ENCODE assay signal across 8 mouse cellular contexts in the genomic region with DNA sequence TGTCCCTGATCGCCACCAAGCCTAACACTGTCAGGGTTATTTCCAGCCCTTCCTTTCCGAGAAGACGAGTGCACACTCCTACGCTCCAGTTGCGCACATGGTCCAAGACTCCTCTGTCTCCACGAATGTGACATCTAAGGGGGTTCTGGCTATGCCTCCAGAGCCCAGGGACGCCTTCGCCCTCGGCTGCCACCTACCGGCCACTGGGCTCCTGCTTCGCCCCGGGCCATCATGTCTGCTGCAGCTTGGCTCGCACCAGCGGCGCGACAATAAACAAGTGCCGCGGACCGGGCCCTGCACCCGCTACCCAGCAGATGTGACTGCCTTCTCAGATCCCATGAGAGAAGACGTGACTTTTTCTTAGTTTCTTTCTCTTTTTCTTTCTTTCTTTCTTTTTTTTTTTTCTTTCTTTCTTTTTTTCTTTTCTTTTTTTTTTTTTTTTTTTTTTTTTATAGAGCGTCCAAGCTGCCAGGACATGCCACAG. TPM values are rescaled to one million over a fixed set of nuclear protein-coding genes. Genes with fewer than 3 reads are reported as not detected.
DNase-seq lines count a peak whose midpoint lies in the region; ATAC-seq lines count a peak whose summit lies in the region.

A gene (plus strand): TSS at position 434 of the 484 bp plus-strand sequence.

- peak within 1 kb of the TSS; percentile 69 for H3K4me3 ChIP-seq in heart, embryonic 11.5 days (ENCODE audit: low read depth, low read length)
- peak within 1 kb of the TSS; percentile 64 for H3K4me3 ChIP-seq in limb, embryonic 11.5 days (ENCODE audit: low read depth, low read length)
- H3K4me3 ChIP-seq in midbrain, embryonic 11.5 days (ENCODE audit: low read depth, low read length): peak within 1 kb of the TSS; percentile 74
- peak within 1 kb of the TSS; percentile 64 for H3K4me3 ChIP-seq in stomach, embryonic 14.5 days (ENCODE audit: low read depth, low read length)

- peak within 1 kb of the TSS; percentile 90 for H3K9ac ChIP-seq in heart, embryonic 11.5 days (ENCODE audit: low read depth, low read length)
- H3K9ac ChIP-seq in limb, embryonic 11.5 days (ENCODE audit: low read length): peak within 1 kb of the TSS; percentile 84
- H3K9ac ChIP-seq in midbrain, embryonic 11.5 days (ENCODE audit: low read length): peak within 1 kb of the TSS; percentile 93
- H3K9ac ChIP-seq in stomach, embryonic 14.5 days (replicated peaks; ENCODE audit: low read depth, low read length): peak within 1 kb of the TSS; percentile 47

- no peaks in the 10 kb centered on the region for H3K4me1 ChIP-seq in heart, embryonic 11.5 days (ENCODE audit: control insufficient read depth, insufficient read depth, low read length)
- H3K4me1 ChIP-seq in limb, embryonic 11.5 days (ENCODE audit: control insufficient read depth, insufficient read depth, low read length): peaks cover 3% of the 10 kb centered on the region; the same call in 1 of the 2 replicates
- H3K4me1 ChIP-seq in midbrain, embryonic 11.5 days (ENCODE audit: control insufficient read depth, insufficient read depth, low read length): peaks cover 6% of the 10 kb centered on the region
- 0 out of 2 replicates have a peak, but pooled peaks cover 3% of the 10 kb centered on the region for H3K4me1 ChIP-seq in stomach, embryonic 14.5 days (ENCODE audit: control insufficient read depth, insufficient read depth, low read length)

- H3K27ac ChIP-seq in heart, embryonic 11.5 days (ENCODE audit: low read depth, low read length): peak within 1 kb of the TSS; percentile 85
- peak within 1 kb of the TSS; percentile 47; the same call in 1 of the 2 replicates for H3K27ac ChIP-seq in limb, embryonic 11.5 days (replicated peaks; ENCODE audit: low read depth, low read length)
- peak within 1 kb of the TSS; percentile 95 for H3K27ac ChIP-seq in midbrain, embryonic 11.5 days (ENCODE audit: low read depth, low read length)
- H3K27ac ChIP-seq in stomach, embryonic 14.5 days (ENCODE audit: low read length): peak within 1 kb of the TSS; percentile 62; the same call in 1 of the 2 replicates

- WGBS in heart, embryonic 11.5 days (ENCODE audit: insufficient replicate concordance): under 1% methylated on average over 22 of the region's 22 CpGs
- 1% methylated on average over 22 of the region's 22 CpGs for WGBS in limb, embryonic 11.5 days
- WGBS in midbrain, embryonic 11.5 days: under 1% methylated on average over 22 of the region's 22 CpGs
- under 1% methylated on average over 22 of the region's 22 CpGs for WGBS in stomach, embryonic 14.5 days

- H3K9me3 ChIP-seq in heart, embryonic 11.5 days (replicated peaks; ENCODE audit: control insufficient read depth, low read length): no peaks in the 10 kb centered on the region
- no peaks in the 10 kb centered on the region for H3K9me3 ChIP-seq in limb, embryonic 11.5 days (ENCODE audit: control insufficient read depth, low read length)
- H3K9me3 ChIP-seq in midbrain, embryonic 11.5 days (ENCODE audit: control insufficient read depth, low read length): no peaks in the 10 kb centered on the region
- H3K9me3 ChIP-seq in stomach, embryonic 14.5 days (ENCODE audit: control insufficient read depth, low read depth, low read length): no peaks in the 10 kb centered on the region

- DNase-seq in urinary bladder, adult 18-20 months (ENCODE audit: low spot score in 2 of 2): peak; percentile 56 to 86
- no peak for DNase-seq in urinary bladder, postnatal 10 days (ENCODE audit: low spot score)
- peak; percentile 3 for DNase-seq in fibroblast of lung, adult 2 months (ENCODE audit: low read depth)
- DNase-seq in kidney, adult 9 months: peak; percentile 77
- DNase-seq in limb, embryonic 11.5 days (ENCODE audit: low spot score): peak; percentile 96
- peak; percentile 100 for DNase-seq in midbrain, embryonic 11.5 days (ENCODE audit: low spot score, missing footprints)

- peak; percentile 68 for ATAC-seq in heart, embryonic 11.5 days (replicated peaks; ENCODE audit: insufficient number of reproducible peaks, low FRiP score, low TSS enrichment)
- ATAC-seq in limb, embryonic 11.5 days (ENCODE audit: insufficient number of reproducible peaks, low FRiP score, low TSS enrichment, low read depth): peak; percentile 58
- peak; percentile 75 for ATAC-seq in midbrain, embryonic 11.5 days (ENCODE audit: low FRiP score)
- peak; percentile 80; the same call in 1 of the 2 replicates for ATAC-seq in stomach, embryonic 14.5 days (ENCODE audit: insufficient number of reproducible peaks, insufficient read depth, low FRiP score, low read depth)

- peaks cover 10% of the 10 kb centered on the region for H3K27me3 ChIP-seq in heart, embryonic 11.5 days (ENCODE audit: control insufficient read depth, insufficient read depth, low read length)
- H3K27me3 ChIP-seq in limb, embryonic 11.5 days (ENCODE audit: control insufficient read depth, insufficient read depth, low read length): peaks cover 6% of the 10 kb centered on the region
- no peaks in the 10 kb centered on the region; the same call in 1 of the 2 replicates for H3K27me3 ChIP-seq in midbrain, embryonic 11.5 days (ENCODE audit: control insufficient read depth, insufficient read depth, low read length)
- H3K27me3 ChIP-seq in stomach, embryonic 14.5 days (ENCODE audit: control insufficient read depth, insufficient read depth, low read length): no peaks in the 10 kb centered on the region

- peak within 1 kb of the TSS; percentile 80 for H3K4me2 ChIP-seq in heart, embryonic 11.5 days
- peak within 1 kb of the TSS; percentile 67 for H3K4me2 ChIP-seq in limb, embryonic 11.5 days (ENCODE audit: low read depth, severe bottlenecking)
- peak within 1 kb of the TSS; percentile 64 for H3K4me2 ChIP-seq in midbrain, embryonic 11.5 days
- H3K4me2 ChIP-seq in stomach, embryonic 14.5 days (replicated peaks; ENCODE audit: low read depth, low read length): peak within 1 kb of the TSS; percentile 96

- no peaks in the 10 kb centered on the region for H3K36me3 ChIP-seq in heart, embryonic 11.5 days (ENCODE audit: control insufficient read depth, insufficient read depth, low read length)
- H3K36me3 ChIP-seq in limb, embryonic 11.5 days (ENCODE audit: control insufficient read depth, insufficient read depth, low read length): no peaks in the 10 kb centered on the region
- H3K36me3 ChIP-seq in midbrain, embryonic 11.5 days (ENCODE audit: control insufficient read depth, insufficient read depth, low read length): no peaks in the 10 kb centered on the region
- no peaks in the 10 kb centered on the region for H3K36me3 ChIP-seq in stomach, embryonic 14.5 days (ENCODE audit: control insufficient read depth, insufficient read depth, low read length)

RNA-seq across cellular contexts. Expression of the gene that starts here (rescaled TPM):
- 17.1 and 17.5 TPM in 2 replicates for polyA plus RNA-seq in heart, embryonic 11.5 days (2014; fragmentation: Nextera tagmentation; extraction: Ambion mirVana)
- 6.3 and 6.4 TPM in 2 replicates for polyA plus RNA-seq in limb, embryonic 11.5 days (2014; fragmentation: Nextera tagmentation; extraction: Ambion mirVana)
- 15.2 and 16.4 TPM in 2 replicates for polyA plus RNA-seq in midbrain, embryonic 11.5 days (2014; fragmentation: Nextera tagmentation; extraction: Ambion mirVana)
- polyA plus RNA-seq in stomach, embryonic 14.5 days (2014; fragmentation: Nextera tagmentation; extraction: Ambion mirVana): 6.6 and 6.8 TPM in 2 replicates
